Mouse (Mus musculus) layer of hippocampus, adult 8-10 months (tissue): ENCODE results near the gene Sft2d1. TPM values are rescaled to one million over a fixed set of nuclear protein-coding genes. Genes with fewer than 3 reads are reported as not detected.

Experiments used
- DNase-seq, 2 experiments: peaks; one replicate each; pipeline ENCODE4 v3.0.0; 2022; ENCODE audit warnings: low spot score in 2 of 2
- total RNA-seq, 4 experiments: library from RNA; stranded (reverse); gene quantifications; 2 replicates each; pipeline ENCODE4 v1.2.4; 2022

Sft2d1 gene
- 10 to 100 TPM; 47.5 to 81.2 (median 63.8) TPM for total RNA-seq

DNA sequence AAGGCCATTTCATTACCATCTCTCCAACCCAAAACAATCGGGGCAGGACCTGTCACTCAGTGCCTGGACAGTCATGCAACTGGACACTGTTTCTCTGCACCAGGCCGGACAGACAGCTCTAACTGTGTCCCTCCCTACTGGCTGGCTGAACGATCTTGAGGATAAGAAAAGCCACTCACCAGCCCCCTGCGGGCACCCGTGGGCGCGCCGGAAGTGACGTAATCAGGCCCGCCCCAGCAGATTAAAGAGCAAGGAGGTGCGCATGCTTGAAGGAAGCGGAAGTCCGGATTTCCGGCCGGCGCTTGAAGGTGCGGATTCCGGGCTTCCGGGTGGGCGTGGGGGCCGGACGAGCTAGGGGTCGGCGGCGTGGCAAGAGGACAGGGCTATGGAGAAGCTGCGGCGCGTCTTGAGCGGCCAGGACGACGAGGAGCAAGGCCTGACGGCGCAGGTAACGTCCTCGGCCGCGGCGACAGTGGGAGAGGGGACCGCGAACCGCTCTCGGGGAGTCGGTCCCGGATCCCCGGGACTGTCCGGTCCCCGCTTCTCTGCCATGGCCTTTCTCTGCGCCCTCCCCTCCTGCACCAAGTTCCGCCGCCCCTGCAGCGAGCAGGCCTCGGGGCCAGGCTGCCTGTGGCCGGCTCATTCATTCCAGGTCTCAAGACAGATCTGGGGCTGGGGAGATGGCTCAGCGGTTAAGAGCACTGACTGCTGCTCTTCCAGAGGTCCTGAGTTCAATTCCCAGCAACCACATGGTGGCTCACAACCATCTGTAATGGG, at the start of gene Sft2d1:
Gene Sft2d1 (plus strand): TSS at position 265 of the 777 bp plus-strand sequence.
- DNase-seq, result peak; percentile 96

DNA sequence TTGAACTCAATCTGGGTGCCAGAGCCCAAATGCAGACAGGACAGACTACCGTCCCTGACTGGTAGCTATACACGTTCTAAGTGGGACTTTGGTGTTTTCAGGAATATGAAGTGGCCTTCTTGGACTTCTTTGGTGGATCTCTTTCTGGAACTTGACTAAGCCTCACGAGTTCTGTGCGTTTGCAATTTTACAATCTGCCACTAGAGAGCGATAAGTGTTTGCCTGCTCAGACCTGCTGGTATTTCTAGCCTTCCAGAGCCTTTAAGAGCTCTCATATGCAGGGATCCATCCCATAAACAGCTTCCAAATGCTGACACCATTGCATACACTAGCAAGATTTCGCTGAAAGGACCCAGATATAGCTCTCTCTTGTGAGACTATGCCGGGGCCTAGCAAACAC, 46.3 kb upstream of the Sft2d1 start:
- peak; percentile 59 to 66 for DNase-seq

DNA sequence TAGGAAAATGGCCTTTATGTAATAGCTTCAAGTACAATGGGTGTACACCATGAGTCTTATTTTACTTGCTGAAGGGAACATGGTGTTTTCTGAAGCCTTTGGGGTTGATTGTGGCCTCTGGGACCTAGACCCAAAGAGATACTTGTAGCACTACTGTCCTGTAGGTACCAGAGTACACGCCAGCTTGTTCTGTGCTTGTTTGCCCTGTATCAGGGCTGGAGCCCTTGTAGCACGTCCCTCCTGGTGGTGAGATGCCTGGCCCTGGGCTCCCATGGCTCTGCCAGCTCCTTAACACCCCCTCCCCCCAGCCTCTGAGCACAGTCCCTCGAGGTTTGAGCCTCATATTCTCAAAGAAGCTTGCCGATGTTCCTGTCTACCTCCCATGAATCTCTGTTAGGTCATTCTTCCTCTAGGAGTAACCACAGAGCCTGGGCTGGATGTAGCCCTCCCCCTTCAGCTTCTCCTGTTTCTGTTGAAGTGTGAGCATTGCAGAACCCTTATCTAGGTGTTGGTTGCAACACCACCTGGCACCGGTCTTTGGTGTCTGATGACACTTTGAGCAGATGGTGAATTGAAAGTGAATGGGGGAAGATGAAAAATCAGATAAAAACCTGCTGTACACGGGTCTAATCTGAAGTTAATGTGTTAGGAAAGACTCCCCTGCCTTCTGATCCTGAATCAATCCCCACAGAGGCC, 38.7 kb upstream of the Sft2d1 start:
- no peak for DNase-seq

DNA sequence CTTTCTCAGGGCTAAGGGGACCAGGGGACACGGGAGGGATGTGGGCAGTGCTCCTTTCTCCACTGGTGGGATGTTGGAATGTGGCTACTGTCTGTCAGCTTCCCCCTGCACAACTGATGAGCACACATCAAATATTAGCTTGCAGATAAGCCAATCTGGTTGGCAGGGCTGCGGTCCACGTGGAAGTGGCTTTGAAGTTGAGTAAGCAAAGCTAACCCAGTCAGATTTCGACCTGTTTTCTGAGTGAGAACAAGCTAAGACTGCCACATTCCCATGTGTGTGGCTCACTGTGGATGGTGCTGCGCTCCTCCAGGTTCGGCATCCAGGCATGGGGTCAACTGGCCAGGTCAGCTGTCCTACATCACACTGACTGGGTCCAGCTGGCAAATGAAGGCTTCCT, 38.0 kb upstream of the Sft2d1 start:
- no peak for DNase-seq

DNA sequence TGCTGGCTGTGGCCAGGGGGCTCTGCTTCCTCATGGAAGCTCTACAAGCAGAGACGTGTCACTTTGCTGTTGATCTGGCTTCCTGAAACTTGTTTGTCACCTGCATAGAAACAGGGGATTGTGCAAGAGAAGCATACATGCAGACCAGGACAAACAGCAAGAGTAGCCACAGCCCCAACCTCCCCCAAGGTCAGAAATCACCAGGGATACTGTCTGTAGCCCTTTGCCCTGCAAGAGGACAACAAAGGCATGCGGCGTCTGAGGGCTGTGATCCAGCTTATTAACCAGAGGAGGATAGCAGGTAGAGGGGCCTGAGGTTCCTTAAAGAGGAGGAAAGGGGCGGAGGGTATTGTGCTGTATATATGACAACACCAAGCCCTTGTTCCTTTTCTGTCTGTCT, 34.8 kb upstream of the Sft2d1 start:
- no peak for DNase-seq

DNA sequence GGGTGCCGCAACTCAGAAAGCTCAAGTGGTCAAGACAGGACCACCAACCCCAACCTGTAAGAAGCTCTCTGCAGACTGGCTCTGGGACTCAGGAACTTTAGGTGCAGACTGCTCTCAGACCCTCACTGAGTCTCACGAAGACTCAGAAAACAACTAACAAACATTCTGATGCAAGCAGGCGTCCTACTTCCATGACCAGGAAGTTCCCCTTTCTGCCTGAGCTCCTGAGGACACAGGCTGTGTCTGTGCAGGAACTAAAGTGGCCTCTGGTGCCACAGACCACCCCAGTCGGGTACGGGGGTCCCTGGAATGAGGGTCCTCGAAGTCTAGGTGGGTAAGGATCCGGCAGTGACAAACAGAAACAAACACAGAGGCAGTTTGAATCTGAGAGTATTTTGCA, 34.2 kb upstream of the Sft2d1 start:
- no peak for DNase-seq

DNA sequence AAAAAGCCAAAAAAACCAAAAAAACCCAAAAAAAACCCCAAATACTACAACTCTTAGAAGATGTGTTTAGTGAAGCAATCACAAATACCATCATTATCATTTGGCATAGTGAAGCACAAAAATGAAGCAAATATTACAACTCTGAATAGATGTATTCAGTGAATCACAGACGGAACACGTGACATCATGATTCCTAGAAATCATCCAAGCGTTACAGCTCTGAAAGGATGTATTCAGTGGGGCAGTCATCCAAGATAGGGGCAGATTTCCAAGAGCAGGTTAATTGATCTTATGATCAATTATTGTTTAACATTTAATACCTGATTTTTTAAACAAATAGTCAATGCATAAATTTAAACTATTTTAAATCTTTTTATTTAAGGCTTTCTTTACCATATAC, 33.6 kb upstream of the Sft2d1 start:
- no peak for DNase-seq

DNA sequence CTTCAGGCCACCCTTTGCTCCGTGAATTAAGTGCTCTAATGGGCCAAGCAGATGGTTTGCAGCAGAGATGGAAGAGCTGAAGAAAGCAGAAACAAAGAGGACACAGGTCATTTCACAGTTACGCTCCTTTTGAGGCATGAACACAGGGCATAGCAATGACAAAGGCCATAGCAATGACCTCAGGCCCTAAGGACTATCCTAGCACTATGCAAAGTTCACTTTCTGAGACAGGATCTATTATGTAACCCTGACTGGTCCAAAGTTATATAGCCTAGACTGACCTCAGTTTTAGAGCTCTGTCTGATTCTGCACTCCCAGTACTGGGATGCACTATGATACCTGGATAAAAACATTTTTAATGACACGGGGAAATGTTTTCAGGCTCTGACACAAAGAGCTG, 32.5 kb upstream of the Sft2d1 start:
- no peak for DNase-seq

DNA sequence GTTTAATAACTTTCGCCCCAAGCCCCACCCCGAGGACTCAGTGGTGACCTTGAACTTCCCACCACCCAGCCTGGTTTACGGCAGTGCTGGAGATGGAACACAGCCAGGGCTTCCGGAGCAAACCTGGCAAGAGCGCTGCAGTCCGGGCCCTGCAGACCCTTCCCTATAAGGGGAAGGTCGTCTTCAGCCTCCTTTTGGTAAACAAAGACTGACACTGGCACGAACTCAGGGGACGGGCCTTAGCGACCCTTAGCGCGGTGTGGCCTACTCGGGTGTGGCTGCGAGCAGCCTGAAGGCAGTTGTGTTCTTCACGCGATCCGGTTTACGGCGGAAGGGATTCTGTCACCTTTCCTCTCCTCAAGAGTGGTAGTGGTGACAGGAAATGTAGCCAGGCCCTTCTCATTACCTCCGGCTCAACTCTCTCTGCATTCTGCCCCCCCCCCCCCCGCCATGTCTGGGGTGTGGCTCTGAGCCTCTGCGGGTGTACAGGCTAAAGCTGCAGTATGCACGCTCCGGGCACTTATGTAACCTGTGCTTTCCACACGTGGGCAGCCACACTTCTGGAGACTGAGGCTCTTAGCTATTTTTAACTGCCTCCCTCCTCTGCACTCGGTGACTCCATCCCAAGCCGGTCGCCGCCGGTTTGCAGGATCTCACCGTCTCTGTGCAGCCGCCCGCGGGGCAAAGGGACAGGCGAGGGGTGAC, 27.9 kb upstream of the Sft2d1 start, which contains the start of gene Mpc1:
Gene Mpc1 (plus strand): TSS at position 84 of the 705 bp plus-strand sequence.
- peak; percentile 89 to 92 for DNase-seq

DNA sequence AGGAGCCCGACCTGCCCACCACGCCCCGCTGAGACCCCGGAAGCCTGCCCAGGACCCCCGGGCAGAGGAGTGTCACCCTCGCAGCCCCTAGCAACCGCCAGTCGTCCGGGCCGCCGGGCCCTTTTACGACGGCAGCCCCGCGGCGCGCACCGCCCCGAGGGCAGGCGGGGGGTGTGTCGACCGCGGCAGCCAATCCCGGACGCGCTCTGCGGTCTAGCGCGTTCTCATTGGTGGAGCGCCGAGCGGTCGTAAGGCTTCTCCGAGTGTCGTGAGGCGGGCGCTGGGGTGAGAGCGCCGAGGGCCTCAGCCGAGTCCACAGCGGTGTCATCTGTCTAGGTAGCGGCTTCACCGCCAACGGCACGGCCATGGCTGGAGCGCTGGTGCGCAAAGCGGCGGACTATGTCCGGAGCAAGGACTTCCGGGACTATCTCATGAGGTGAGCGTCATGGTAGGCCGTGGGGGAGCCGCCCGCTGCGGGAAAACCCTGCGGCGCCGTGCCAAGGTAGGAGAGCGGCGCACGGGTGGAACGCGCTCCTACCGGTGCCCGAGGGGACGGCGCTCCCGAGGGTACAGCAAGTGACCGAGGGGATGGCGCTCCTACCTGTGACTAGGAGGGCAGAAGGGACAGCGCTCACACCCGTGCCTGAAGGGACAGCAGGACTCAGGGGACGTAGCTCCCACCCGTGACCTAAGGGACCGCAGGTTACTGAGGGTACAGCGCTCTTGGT, 27.2 kb upstream of the Sft2d1 start:
- peak; percentile 94 to 96 for DNase-seq

DNA sequence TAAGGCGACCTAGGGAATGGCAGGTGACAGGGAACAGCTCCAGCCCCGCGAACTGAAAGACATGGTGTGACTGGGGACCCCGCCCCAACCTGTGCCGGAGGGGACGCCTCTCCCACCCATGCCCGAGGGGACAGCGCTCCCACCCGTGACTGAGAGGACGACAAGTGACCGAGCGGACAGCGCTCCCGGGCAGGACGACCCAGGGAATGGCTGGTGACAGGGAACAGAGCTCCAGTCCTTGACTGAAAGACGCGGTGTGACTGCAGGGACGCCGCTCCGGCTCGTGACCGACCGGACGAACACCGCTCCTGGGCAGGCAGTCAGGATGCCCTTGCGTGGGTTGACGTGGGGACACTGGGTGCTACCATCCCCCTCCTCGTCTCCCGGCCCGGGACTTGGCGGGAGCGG, 26.6 kb upstream of the Sft2d1 start:
- peak; percentile 11 to 31 for DNase-seq

DNA sequence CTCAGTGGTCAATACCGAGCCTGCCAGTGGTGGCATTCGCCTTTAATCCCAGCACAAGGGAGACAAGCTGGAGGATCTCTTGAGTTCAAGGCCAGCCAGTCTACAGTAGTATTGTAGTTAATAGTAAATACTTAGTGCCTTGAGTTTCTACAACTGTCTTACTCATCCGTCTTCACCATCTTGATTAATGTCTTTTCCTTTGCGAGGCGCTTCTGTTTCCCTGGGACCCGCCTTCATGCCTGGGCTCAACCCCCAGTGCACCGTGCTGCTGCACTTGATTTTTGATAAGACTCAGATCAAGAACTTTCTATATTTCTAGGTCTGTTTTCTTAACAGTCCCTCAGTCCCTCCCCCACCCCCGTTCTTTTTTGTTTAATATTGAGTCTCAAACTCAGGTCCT, 25.8 kb upstream of the Sft2d1 start:
- DNase-seq, result no peak

DNA sequence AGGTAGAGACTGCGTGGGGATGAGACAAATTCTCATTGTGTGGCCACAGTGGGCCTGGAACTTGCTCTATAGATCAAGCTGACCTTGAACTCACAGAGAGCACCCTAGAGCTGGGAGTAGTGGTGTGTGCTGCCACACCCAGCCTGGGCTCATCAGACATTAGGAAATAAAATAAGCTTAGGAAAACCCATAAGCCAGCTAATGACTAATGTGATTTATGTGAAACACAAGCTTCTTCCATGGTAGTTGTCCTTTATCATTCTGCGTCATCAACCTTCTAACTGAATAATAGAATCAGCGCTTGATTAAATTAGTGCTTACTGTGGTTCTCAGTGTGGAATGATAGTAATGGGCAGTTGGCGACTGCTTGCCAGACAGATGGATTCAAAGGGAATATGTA, 23.9 kb upstream of the Sft2d1 start:
- no peak for DNase-seq

DNA sequence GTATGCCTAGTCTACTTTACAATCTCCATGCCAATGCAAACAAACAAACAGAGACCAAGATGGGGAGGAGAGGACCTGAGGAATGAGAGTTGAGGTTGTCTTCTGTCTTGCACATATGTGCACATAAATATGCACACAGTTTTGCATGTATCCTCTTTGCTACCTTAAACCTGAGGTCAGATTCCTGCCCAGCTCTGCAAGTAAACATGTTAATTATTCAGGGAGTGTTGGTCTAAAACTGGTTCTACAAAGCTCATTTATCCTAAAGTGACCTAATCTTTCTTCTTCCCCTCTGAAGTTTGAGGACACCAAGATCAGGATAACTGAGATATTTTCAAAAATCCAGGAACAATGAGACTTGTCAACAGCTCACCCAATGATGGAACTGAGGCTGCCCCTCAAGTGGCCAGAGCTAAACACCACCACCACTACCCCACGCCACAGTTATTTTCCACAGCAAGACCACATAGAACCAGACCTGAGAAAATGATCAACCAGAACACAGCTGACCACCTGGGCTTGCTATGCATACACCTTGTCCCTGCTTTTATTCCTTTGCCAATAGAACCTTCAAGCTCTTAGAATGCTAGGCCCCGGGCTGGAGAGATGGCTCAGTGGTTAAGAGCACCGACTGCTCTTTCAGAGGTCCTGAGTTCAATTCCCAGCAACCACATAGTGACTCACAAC, 20.8 kb upstream of the Sft2d1 start:
- DNase-seq, result no peak

DNA sequence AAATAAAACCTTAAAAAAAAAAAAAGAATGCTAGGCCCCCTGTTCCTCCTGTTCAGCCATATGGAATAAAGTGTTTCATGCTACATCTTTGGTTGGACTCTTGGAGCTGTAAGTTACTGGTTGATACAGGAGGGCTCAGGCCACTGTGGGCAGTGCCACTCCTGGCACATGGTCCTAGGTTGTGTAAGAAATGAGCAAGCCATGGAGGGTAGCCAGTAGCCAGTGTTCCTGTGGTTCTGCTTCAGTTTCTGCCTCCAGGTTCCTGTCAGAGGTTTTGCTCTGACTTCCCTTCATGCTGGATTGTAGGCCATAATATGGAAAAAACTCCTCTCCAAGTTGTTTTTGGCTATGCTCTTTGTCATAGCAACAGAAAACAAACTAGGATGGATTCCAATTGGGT, 20.2 kb upstream of the Sft2d1 start:
- no peak for DNase-seq

DNA sequence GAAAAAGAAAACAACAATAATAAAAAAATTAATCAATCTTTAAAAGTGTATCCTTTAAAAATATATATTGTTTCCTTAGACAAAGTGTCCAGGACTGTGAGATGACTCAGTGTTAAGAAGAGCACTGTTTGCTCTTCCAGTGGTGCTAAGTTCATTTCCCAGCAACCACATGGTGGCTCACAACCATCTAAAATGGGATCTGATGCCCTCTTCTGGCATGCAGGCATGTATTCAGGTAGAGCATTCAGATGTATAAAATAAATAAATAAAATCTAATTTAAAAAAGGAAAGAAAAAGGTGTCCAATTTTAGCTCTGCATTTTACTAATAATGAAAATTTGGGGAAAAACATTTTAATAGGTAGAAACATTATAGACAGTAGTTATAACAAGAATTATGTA, 15.1 kb upstream of the Sft2d1 start:
- DNase-seq, result no peak

DNA sequence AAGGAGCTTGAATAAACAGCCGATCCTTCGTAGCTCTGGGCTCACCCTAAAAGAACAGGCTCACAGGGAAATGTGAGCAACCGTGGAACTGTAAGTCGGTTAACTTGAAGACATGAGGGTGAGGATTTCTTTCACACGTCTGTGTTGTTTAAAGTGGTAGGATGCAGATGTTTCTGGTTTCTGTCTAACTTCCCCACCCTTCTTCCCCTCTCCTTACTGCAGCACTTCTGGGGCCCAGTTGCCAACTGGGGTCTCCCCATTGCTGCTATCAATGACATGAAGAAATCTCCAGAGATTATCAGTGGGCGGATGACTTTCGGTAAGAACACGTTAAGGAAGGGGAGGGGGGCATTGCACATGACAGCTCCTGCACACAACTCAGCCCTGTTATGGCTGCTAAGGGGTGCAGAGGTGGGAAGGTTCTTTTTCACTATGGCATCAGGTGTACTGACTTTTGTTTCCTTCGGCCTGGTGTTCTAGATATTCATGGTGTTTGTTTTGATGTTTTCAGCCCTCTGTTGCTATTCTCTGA, 14.5 kb upstream of the Sft2d1 start:
- DNase-seq, result no peak

DNA sequence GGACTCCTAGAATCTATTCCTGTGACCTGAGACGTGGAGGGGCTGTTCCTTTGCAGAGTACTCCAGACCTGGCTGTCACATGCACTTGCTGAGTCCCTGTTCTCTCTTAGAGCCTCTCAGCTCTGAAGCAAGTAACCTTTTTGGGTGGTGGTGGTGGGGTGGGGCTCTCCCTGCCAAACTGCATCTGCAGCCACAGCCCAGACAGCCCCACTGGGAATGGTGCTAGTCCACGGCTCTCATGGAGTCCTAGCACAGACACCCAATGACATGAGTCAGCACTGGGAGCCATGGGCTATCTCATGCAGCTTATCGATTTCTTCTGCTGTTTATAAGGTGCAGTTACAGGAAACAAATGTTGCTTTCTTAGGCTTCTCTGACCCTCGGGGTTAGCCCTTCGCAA, 13.2 kb upstream of the Sft2d1 start:
- DNase-seq, result no peak

DNA sequence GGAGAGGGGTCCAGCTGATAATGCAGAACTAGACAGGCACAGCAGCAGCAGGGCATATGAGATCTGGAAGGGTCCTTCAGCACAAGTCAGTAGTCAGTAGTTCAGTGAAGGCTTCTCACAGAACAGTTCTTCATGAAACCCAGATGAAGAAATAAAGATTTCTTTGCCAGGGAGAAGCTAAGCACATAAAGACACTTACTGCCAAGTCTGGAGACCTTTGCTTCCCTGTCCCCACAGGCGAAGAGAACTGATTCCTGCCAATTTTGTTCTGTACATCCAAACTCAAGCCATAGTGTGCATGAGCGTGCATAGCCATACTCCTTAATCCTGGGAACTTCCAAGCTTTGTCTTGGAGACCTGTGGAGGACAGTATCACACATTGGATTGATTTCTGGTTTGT, 12.6 kb upstream of the Sft2d1 start:
- DNase-seq, result no peak

DNA sequence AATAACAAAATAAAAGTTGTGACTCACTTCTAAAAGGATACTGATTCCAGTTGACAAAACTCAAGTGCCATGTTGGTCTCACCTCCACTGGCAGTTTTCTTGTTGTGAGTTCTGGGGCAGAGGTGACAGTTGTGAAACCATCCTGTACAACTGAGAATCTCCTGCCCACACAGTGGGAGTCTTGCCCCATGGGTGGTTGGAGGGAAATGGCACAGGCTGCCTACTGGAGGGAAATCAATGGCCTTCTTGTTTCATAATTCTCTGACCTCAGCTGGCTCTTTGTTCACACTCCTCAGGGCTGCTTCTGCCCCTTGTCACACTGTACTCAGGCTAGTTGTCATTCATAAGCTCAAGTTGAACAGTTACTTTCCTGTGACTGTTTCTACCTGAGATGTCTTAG, 11.4 kb upstream of the Sft2d1 start:
- peak in 1 of 2 experiments; percentile 15 for DNase-seq

DNA sequence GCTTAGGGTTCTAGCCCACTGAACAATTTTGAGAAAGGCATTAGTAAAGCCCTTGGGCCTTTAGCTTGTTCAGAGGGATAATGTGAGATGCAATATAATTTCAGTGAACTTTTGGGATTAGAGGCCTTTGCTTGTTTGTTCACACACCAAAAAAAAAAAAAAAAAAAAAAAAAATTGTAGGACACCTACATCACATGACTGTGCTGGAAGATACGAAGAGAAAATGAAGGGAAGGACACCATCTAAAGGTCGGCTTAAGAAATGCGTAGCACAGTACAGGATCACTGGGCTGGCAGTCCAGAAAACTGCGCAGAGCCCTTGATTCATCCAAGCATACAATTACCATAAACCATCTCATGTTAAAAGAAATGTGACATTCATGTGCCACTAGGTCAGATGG, 9.4 kb upstream of the Sft2d1 start:
- DNase-seq, result no peak
